Mouse (Mus musculus) lung, adult 2 months (tissue): ENCODE measurements at regions not wholly inside any gene's neighbourhood (a gene's known extent, or its start where the extent isn't known, plus 50 kb on each side); places are given as distances from the start of the nearest gene placed in this dataset.

Experiments used
- DNase-seq: peaks from one replicate; pipeline ENCODE4 v3.0.0; 2022
- H3K4me1 ChIP-seq: fragments of 200-500 bp; 2 replicates; pipeline ENCODE4 v1.6.1; 2011; ENCODE audit warnings: low read length; ENCODE audit not compliant: control insufficient read depth, insufficient read depth
- H3K4me3 ChIP-seq: fragments of 200-500 bp; replicated peaks from 2 replicates; pipeline ENCODE3; 2011; ENCODE audit warnings: low read depth, mild to moderate bottlenecking, control low read depth, low read length; ENCODE audit errors: extremely low read depth
- CTCF ChIP-seq: fragments of 200-500 bp; IDR thresholded peaks from 2 replicates; pipeline ENCODE4 v1.5.1; 2011; ENCODE audit warnings: mild to moderate bottlenecking, low read length, control low read depth; ENCODE audit not compliant: insufficient read depth
- POLR2A ChIP-seq: fragments of 200-500 bp; IDR thresholded peaks from 2 replicates; pipeline ENCODE4 v1.6.1; 2011; ENCODE audit warnings: low read depth, mild to moderate bottlenecking, control low read depth, low read length, borderline replicate concordance; ENCODE audit errors: extremely low read depth
- WGBS: fragments of 180-500 bp; shearing (Covaris S2); methylation state at CpG from one replicate; pipeline ENCODE4 v1.1.7; 2018; 5-methylcytosine and 5-hydroxymethylcytosine counted together

DNA sequence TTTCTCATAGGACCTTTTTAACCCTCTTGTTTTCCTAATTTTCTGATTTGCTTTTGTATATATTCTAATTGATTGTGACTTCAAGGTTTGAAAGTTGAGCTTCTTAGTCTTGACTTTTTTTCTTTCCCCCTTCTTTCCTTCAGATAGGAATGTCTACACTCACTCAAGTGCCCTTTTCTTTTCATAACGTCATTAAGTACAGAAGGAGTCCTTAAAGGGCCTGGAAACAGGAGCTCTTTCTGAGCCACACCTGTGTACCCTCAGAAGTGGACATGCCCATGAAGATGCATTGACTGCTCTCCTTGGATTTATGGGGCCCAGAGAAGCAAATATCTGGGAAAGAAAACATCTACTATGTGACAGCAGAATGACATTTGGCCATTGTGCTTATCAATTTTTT lies 2141.0 kb downstream of the 9330182O14Rik start:
- WGBS, result 59% methylated on average over 1 of the region's 1 CpGs
- Histone ChIP-seq H3K4me3 (no peak overlapping the region), H3K4me1 (no peaks in the 10 kb centered on the region)
- TF ChIP-seq POLR2A (no peak), CTCF (no peak)
- no peak for DNase-seq

DNA sequence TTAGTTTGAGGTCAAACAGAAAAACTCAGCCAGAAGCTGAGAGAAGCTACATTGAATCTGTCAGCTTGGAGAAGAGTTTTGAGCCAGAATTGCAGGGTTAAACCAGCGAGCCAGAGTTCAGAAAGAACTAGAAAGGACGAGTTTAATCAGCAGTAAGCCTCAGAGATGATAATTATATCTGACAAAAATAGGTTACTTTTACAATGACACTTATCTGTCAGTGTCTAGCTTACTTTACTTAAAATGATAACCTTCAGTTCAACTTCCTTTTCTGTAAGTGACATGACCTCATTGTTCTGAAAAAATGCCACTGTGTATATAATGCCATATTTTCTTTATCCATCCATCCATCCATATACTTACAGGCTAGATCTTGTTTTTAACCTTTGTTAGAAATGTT lies 2143.1 kb downstream of the 9330182O14Rik start:
- TF ChIP-seq CTCF (no peak), POLR2A (no peak)
- WGBS, result 54% methylated on average over 2 of the region's 2 CpGs
- H3K4me1 ChIP-seq, result no peaks in the 10 kb centered on the region

DNA sequence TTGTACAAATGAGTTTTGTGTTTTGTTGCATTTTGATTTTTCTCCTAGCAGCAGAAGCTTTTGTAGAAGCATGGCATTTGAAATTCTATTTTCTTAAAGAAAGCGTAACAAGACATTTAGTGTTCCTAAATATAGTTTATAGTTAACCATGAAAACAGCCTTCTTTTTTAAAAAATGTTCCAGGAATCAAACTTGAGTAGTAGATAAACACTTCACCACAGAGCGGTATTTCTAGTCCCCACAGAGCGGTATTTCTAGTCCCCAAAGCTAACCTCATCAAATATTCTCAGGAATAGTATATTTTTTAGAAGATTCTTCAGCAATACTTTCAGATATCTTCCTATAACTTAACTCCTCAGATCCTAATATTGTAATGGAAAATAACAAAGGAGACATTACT lies 2146.6 kb downstream of the 9330182O14Rik start:
- Histone ChIP-seq H3K4me3 (no peak overlapping the region), H3K4me1 (no peaks in the 10 kb centered on the region)
- WGBS, result 69% methylated on average over 3 of the region's 3 CpGs
- no peak for TF ChIP-seq POLR2A
- TF ChIP-seq CTCF, result no peak
- DNase-seq, result no peak

More for the DNA sequence above, 2143.1 kb downstream of the 9330182O14Rik start:
- DNase-seq, result no peak
- H3K4me3 ChIP-seq, result no peak overlapping the region

DNA sequence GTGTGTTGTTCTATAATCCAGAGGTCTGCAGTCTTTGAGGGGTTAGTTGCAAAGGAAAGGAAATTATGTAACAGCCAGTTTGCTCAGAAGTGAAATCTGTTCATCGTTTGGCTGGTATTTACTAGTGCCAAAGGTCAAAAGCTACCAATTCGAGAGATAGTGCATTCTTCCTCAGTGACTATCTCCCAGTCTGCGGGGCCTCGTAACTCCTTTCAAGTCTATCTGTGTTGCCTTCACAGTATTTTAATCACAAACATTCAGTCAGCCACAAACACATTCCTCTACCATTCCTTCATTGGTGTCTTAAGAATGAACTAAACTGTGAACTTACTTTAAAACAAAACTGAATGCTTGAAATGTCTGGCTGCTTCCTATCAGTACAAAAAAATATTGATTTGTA lies 2162.2 kb downstream of the 9330182O14Rik start:
- DNase-seq, result no peak
- Histone ChIP-seq H3K4me1 (no peaks in the 10 kb centered on the region), H3K4me3 (no peak overlapping the region)
- 35% methylated on average over 4 of the region's 4 CpGs for WGBS
- TF ChIP-seq POLR2A, result no peak
- no peak for TF ChIP-seq CTCF

DNA sequence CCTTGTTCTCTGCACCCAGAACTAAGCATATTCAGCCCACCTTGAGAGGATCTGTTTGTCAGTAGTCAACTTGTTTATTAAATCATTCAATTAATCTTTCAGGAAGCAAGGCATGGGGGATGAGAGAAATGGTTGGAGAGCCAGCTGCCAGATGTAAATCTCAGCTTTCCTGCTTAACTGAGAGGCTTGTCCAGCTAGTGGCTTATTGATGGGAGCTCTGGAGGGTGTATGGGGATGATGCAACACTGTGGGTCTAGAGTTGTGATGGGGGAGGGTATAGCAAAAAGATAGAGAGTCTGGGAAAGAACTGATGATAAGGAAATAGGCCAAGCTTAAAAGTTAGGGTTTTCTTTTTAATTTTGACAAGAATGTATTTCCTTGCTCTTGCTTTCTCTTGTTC lies 2163.3 kb downstream of the 9330182O14Rik start:
- no peak overlapping the region for H3K4me3 ChIP-seq
- TF ChIP-seq POLR2A (no peak), CTCF (no peak)
- DNase-seq, result no peak
- no peaks in the 10 kb centered on the region for H3K4me1 ChIP-seq

DNA sequence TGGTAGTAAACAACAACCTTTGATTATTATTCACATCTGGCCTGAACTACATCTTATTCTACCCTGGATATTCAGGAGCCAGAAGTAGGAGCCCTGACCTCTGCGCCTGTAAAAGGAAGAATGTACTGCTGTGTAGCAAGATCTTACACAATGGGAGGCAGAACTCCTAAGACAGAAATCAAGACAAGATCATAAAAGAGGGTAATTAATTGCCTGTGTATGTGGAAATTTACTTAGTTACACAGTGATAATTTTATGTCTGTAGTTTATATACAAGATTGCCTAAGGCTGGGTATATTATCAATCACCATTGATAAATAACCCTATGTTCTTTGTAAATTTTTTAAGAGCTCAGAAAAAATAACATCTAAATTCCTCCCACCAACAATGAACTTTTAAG lies 2167.8 kb downstream of the 9330182O14Rik start:
- no peaks in the 10 kb centered on the region for H3K4me1 ChIP-seq
- H3K4me3 ChIP-seq, result no peak overlapping the region
- WGBS, result 77% methylated on average over 1 of the region's 1 CpGs
- TF ChIP-seq CTCF (no peak), POLR2A (no peak)
- no peak for DNase-seq

DNA sequence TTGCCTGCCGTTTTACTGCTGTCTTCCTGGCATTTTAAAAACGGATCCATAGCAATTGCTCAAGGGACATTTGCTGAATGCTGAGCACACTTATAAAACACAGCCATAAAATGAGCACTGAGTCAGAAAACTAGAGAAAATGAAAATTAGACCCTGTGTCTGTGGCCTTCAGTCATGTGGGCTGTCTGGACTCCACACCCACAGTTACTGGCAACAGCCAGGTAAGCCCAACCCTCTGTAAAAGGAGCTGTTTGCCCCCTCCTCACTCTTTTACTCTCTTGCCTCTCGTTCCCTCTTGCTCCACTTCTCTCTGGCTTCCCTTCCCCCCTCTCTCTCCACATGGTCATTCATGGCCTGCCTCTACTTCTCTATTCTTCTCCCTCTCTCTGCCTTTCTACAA lies 2169.9 kb downstream of the 9330182O14Rik start:
- TF ChIP-seq CTCF, result no peak
- TF ChIP-seq POLR2A, result no peak
- no peak for DNase-seq
- no peaks in the 10 kb centered on the region for H3K4me1 ChIP-seq
- WGBS, result 71% methylated on average over 3 of the region's 3 CpGs
- no peak overlapping the region for H3K4me3 ChIP-seq

DNA sequence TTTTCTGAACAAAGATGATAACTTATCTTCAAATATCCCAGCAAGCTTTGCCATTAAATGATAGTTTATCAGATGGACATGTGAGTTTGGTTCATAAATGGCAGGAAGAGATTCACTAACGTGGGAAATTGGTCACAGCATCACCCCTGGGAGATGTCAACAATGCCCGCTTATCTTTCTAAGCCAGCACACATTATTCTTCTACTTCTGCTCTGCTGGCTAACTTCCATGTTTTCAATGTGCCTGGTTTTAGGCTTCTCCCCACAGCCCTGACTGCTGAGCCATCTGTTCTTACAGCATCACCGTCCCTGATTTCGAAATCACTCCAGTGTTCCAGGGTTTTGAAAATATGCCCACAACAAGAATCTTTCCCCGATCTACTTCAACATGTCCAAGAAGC lies 2175.4 kb downstream of the 9330182O14Rik start:
- no peak for DNase-seq
- Histone ChIP-seq H3K4me3 (no peak overlapping the region), H3K4me1 (no peaks in the 10 kb centered on the region; the same call in 1 of the 2 replicates)
- 34% methylated on average over 5 of the region's 5 CpGs for WGBS
- TF ChIP-seq CTCF (no peak), POLR2A (no peak)

DNA sequence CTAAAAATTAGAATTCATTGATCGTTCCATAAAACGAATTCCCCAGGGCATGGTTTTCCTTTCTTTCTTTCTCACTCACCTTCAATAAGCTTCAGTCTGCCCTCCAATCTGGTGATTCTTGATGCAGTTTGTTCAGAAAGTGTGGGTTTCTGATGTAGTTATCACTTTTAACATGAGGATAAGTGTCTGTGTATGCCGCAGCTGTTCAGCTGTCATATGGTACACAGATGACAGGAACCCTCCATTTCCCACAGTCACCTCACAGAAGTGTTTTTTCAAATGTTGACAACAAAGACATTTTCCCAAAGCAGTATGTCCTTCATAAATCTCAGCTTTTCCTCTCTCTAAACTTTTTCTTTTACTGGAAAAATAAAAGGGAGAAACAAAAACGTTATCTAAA lies 2177.0 kb downstream of the 9330182O14Rik start:
- WGBS, result 50% methylated on average over 4 of the region's 4 CpGs
- Histone ChIP-seq H3K4me1 (no peaks in the 10 kb centered on the region; the same call in 1 of the 2 replicates), H3K4me3 (no peak overlapping the region)
- no peak for DNase-seq
- no peak for TF ChIP-seq CTCF
- TF ChIP-seq POLR2A, result no peak

DNA sequence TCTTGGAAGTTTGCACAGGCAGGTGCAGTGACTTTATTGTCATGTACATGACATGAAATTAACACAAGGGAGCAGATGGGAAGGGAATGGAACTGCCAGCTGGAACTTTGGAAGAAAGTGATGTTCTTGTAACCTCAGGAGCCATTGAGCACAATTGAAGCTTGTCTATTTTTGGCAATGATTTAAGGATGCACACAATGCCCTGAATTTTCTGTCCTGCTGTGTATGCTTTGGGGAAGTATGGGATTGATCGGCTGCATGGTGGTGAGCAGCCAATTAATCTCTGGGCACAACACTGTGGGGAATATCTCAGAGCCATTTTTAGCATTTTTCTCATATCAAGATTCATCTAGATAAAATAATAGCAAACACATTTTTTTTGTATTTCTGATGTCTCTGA lies 2186.2 kb downstream of the 9330182O14Rik start:
- H3K4me1 ChIP-seq, result no peaks in the 10 kb centered on the region
- TF ChIP-seq POLR2A, result no peak
- no peak for TF ChIP-seq CTCF
- no peak overlapping the region for H3K4me3 ChIP-seq
- 88% methylated on average over 1 of the region's 1 CpGs for WGBS
- no peak for DNase-seq

DNA sequence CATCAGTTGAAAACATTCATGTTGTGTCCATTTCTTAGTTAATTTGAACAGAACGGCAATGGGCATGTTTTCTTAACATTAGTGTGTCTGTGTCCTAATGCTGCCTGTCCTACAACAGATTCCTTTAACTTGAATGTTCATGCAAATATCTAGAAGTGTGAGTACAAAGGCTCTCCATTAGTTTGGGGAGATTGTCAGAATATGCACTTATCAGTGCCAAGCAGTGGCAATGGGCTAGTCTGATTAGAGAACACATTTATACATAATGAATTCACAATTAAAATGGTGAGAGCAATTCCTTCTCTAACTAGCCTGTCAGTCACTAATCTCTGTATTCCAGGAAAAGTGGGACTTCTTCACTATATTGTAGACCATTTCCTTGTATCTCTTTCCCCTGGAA lies 2188.8 kb downstream of the 9330182O14Rik start:
- H3K4me3 ChIP-seq, result no peak overlapping the region
- WGBS, result 89% methylated on average over 1 of the region's 1 CpGs
- DNase-seq, result no peak
- TF ChIP-seq POLR2A (no peak), CTCF (no peak)
- H3K4me1 ChIP-seq, result no peaks in the 10 kb centered on the region
